Mouse (Mus musculus) liver, adult 2 months (tissue): ENCODE results near the gene Mgmt. TPM values are rescaled to one million over a fixed set of nuclear protein-coding genes. Genes with fewer than 3 reads are reported as not detected.

ENCODE experiments used
- DNase-seq: peaks from one replicate; pipeline ENCODE4 v3.0.0-alpha.2; 2011; ENCODE audit warnings: low read depth, low spot score; ENCODE audit errors: extremely low read depth
- H3K27ac ChIP-seq: fragments of 200-500 bp; replicated peaks from 2 replicates; pipeline ENCODE4 v1.5.1; 2012; ENCODE audit warnings: low read depth, mild to moderate bottlenecking, control low read depth, inconsistent platforms, low read length; ENCODE audit not compliant: insufficient read depth
- H3K27me3 ChIP-seq: fragments of 200-500 bp; 2 replicates; pipeline ENCODE4 v1.6.1; 2012; ENCODE audit warnings: mild to moderate bottlenecking, moderate library complexity, low read length, inconsistent platforms; ENCODE audit not compliant: control insufficient read depth, insufficient read depth
- H3K36me3 ChIP-seq: fragments of 200-500 bp; 2 replicates; pipeline ENCODE4 v1.6.1; 2012; ENCODE audit warnings: low read length, inconsistent platforms; ENCODE audit not compliant: control insufficient read depth, insufficient read depth
- H3K4me1 ChIP-seq: fragments of 200-500 bp; 2 replicates; pipeline ENCODE4 v1.6.1; 2011; ENCODE audit warnings: low read length; ENCODE audit not compliant: control insufficient read depth, insufficient read depth
- H3K4me3 ChIP-seq: fragments of 200-500 bp; 2 replicates; pipeline ENCODE4 v1.5.1; 2011; ENCODE audit warnings: low read depth, mild to moderate bottlenecking, control low read depth, low read length, moderate library complexity; ENCODE audit not compliant: insufficient read depth
- H3K79me2 ChIP-seq: fragments of 200-500 bp; 2 replicates; pipeline ENCODE4 v1.6.1; 2012; ENCODE audit warnings: inconsistent platforms, mild to moderate bottlenecking, low read length, moderate library complexity; ENCODE audit not compliant: control insufficient read depth, insufficient read depth
- H3K9ac ChIP-seq: fragments of 200-500 bp; 2 replicates; pipeline ENCODE4 v1.6.1; 2012; ENCODE audit warnings: low read depth, mild to moderate bottlenecking, control low read depth, inconsistent platforms, low read length
- CTCF ChIP-seq: fragments of 200-500 bp; IDR thresholded peaks from 2 replicates; pipeline ENCODE4 v1.5.1; 2011; ENCODE audit warnings: low read depth, low read length, control low read depth
- POLR2A ChIP-seq: fragments of 200-500 bp; IDR thresholded peaks from 2 replicates; pipeline ENCODE4 v1.6.1; 2011; ENCODE audit warnings: low read length, control low read depth; ENCODE audit not compliant: insufficient read depth; ENCODE audit errors: extremely low read depth
- WGBS: fragments of 180-500 bp; shearing (Covaris S2); methylation state at CpG from one replicate; pipeline ENCODE4 v1.1.7; 2018; 5-methylcytosine and 5-hydroxymethylcytosine counted together
- polyA plus RNA-seq: library from polyadenylated mRNA; depleted of rRNA; stranded (reverse); fragments of >200 nt; gene quantifications from 2 replicates; pipeline ENCODE4 v1.2.3, GENCODE M21; 2012
- total RNA-seq: library from RNA; depleted of rRNA; stranded (reverse); fragments of >200 nt; gene quantifications from 2 replicates; pipeline ENCODE4 v1.2.3, GENCODE M21; 2014

Gene Mgmt
- total and polyA plus RNA-seq, 2 experiments: 10.9 to 12.8 TPM

DNA sequence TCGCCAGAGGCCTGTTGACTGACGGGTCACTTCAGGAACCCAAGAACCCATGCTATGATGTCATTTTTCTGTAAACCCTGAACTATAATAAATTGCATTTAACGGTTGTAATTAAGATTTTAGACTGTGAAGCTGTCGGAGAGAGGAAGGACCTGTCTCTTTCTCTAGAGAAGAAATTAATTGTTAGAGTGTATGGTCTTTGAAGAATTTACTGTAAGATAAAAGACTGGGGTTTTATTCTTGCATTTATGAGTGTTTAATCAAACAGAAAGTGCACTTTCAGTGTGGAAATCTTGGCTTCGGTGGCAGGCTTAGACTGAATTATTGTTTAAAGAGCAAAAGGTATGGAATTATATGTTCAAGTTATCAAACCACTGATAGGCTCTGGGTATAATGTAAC is 49.5 kb downstream of the Mgmt start:
- DNase-seq: no peak
- H3K4me3 ChIP-seq: no peak overlapping the region
- no peaks in the 10 kb centered on the region for H3K27me3 ChIP-seq
- no peak overlapping the region for H3K27ac ChIP-seq
- WGBS: 92% methylated on average over 5 of the region's 5 CpGs
- H3K4me1 ChIP-seq: no peaks in the 10 kb centered on the region
- H3K9ac ChIP-seq: no peak overlapping the region
- H3K36me3 ChIP-seq: no peaks in the 10 kb centered on the region
- no peaks in the 10 kb centered on the region for H3K79me2 ChIP-seq
- no peak for TF ChIP-seq POLR2A
- TF ChIP-seq CTCF: no peak

DNA sequence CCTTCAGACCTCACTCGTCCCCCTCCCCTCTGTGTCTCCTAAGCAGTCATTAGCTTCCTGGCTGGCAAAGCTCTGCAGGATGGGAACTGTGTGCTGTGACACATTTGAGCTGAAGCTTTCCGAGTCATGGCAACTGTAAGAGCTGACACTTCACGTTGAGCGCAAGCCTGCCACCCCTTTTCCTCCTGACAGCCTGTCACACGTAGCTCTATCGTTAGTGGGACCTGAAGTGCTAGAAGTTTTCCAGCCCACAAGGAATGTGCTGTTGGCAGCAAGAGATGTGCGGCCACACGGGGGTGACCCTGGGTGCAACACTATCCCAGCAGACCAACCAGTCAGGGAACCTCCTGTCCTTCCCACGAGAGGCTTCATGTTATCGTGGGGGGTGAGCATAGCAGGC is 51.3 kb downstream of the Mgmt start:
- WGBS: 81% methylated on average over 10 of the region's 10 CpGs
- Histone ChIP-seq H3K4me3 (no peak overlapping the region), H3K27me3 (no peaks in the 10 kb centered on the region), H3K27ac (no peak overlapping the region), H3K9ac (no peak overlapping the region), H3K4me1 (no peaks in the 10 kb centered on the region), H3K36me3 (no peaks in the 10 kb centered on the region), H3K79me2 (no peaks in the 10 kb centered on the region)
- TF ChIP-seq CTCF (no peak), POLR2A (no peak)
- DNase-seq: no peak

DNA sequence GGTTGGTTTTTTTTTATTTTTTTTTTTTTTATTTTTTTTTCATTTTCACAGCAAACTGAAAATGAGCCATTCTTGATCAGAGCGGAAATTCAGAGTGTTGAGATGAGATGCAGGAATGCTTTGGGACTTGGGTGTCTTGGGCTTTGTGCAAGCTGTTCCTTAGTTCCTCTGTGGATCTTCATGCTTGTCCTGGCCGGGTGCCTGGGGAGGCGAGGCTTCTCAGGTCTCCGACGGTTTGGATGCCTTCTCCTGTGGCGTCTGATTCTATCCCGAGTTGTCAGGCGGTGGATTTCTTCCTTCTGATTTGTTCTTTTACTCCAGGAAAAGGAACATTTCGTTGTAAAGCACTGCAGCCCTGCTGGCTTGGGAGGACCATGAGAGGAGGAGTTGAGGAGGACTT is 51.7 kb downstream of the Mgmt start:
- no peaks in the 10 kb centered on the region for H3K36me3 ChIP-seq
- TF ChIP-seq POLR2A (no peak), CTCF (no peak)
- H3K27me3 ChIP-seq: no peaks in the 10 kb centered on the region
- H3K27ac ChIP-seq: no peak overlapping the region
- no peaks in the 10 kb centered on the region for H3K79me2 ChIP-seq
- no peak overlapping the region for H3K4me3 ChIP-seq
- no peak for DNase-seq
- no peak overlapping the region for H3K9ac ChIP-seq
- WGBS: 87% methylated on average over 9 of the region's 9 CpGs
- H3K4me1 ChIP-seq: no peaks in the 10 kb centered on the region

DNA sequence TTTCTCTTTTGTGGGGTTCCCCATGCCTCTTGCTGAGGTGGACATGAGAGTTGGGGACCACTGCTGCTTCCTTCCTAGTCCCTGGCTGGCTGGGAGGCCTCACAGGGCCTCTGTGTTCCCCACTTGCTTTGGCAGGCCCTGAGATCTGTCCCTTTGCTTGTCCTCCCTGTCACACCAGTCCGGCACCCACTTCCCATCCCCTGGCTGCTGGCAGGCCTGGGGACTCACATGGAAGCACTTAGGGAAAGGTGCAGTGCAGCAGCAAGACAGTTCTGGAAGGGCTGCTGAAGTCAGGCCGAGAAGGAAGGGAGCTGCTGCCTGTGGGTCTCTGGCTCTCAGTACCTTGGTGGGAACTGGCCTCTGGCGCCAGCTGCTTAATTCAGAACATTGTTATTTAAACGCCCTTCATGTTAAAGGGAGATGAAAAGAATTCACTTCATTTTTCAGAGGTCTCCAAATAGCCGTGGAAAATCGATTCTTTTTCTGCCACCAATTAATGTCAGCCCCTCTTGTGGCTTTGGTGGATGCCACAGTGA is 53.9 kb downstream of the Mgmt start:
- Histone ChIP-seq H3K4me3 (no peak overlapping the region), H3K27me3 (no peaks in the 10 kb centered on the region), H3K27ac (no peak overlapping the region), H3K36me3 (no peaks in the 10 kb centered on the region), H3K79me2 (no peaks in the 10 kb centered on the region), H3K9ac (no peak overlapping the region), H3K4me1 (no peaks in the 10 kb centered on the region)
- WGBS: 94% methylated on average over 6 of the region's 6 CpGs
- TF ChIP-seq CTCF (no peak), POLR2A (no peak)
- no peak for DNase-seq

DNA sequence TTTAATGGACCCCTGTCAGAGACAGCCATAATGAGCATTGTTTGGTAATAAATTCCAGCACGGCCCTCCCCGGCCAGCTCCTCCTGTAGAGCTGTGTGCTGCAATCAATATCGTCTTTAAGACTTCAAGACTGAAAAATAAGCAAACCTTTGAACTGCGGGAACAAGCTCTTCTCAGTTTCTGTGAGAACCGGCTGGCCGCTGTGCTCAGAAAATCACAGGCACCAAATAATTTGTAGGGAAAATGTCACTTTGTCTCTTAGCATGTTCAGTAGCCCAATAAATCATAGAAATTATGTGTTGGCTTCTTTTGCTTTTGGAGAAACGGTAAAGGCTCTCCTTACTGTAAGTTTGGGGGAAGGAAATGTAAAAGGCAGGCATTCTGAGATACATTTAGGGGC is 58.2 kb downstream of the Mgmt start:
- no peaks in the 10 kb centered on the region for H3K36me3 ChIP-seq
- WGBS: 90% methylated on average over 7 of the region's 7 CpGs
- H3K27me3 ChIP-seq: no peaks in the 10 kb centered on the region
- H3K27ac ChIP-seq: no peak overlapping the region
- H3K4me3 ChIP-seq: no peak overlapping the region
- TF ChIP-seq POLR2A: no peak
- no peak for TF ChIP-seq CTCF
- no peak overlapping the region for H3K9ac ChIP-seq
- H3K4me1 ChIP-seq: no peaks in the 10 kb centered on the region
- no peaks in the 10 kb centered on the region for H3K79me2 ChIP-seq
- no peak for DNase-seq

DNA sequence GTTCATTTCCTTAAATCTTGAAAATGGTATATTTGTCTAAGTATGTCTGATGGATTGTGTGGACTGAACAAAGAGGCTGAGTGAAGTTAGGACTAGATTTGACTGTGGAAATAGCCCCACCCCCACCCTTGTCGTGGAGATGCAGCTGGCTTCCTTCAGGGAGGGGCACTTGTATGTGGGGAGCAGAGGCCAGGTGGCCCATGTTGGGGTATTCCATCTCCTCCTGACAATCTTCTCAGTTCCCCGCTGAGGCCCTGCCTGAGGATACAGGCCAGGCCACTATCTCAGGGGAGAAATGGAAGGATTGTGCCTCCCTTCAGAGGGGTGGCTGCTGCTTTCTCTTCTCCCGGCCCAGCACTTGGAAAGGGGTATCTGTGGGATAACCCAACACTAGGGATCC is 58.8 kb downstream of the Mgmt start:
- Histone ChIP-seq H3K4me3 (no peak overlapping the region), H3K79me2 (no peaks in the 10 kb centered on the region), H3K4me1 (no peaks in the 10 kb centered on the region), H3K27me3 (no peaks in the 10 kb centered on the region), H3K27ac (no peak overlapping the region), H3K36me3 (no peaks in the 10 kb centered on the region), H3K9ac (no peak overlapping the region)
- TF ChIP-seq POLR2A (no peak), CTCF (no peak)
- 71% methylated on average over 3 of the region's 3 CpGs for WGBS
- no peak for DNase-seq
